Mouse (Mus musculus) heart, embryonic 14.5 days (tissue): Measurements from ENCODE around the gene Zc2hc1c. TPM values are rescaled to one million over a fixed set of nuclear protein-coding genes. Genes with fewer than 3 reads are reported as not detected.
A peak's percentile ranks its signal among the peaks of the same experiment; 100 is the strongest.

Experiments used
- ATAC-seq: fragments of 200-750 bp; cut with Nextera tagmentation; 2 replicates; pipeline ENCODE4 v1.8.0; 2017; ENCODE audit warnings: low read depth, moderate TSS enrichment; ENCODE audit not compliant: insufficient number of reproducible peaks, insufficient read depth, low FRiP score
- H3K27ac ChIP-seq, 2 experiments: fragments of 200-500 bp in 1 of 2; fragments of 300-500 bp in 1 of 2; sonication (generic) in 1 of 2; replicated peaks in 1 of 2; 2 replicates each; pipeline ENCODE4 v1.5.1; 2012 to 2014; ENCODE audit warnings: low read depth in 2 of 2, low read length in 2 of 2, control low read depth in 1 of 2, mild to moderate bottlenecking in 1 of 2, mixed read lengths in 1 of 2; ENCODE audit not compliant: control insufficient read depth in 1 of 2, insufficient read depth in 1 of 2
- H3K27me3 ChIP-seq: fragments of 300-500 bp; sonication (generic); 2 replicates; pipeline ENCODE4 v1.6.1; 2014; ENCODE audit warnings: mild to moderate bottlenecking, low read length, control low read depth; ENCODE audit not compliant: control insufficient read depth, insufficient read depth
- H3K36me3 ChIP-seq: fragments of 300-500 bp; sonication (generic); 2 replicates; pipeline ENCODE4 v1.6.1; 2014; ENCODE audit warnings: mild to moderate bottlenecking, control low read depth, low read length, mixed read lengths; ENCODE audit not compliant: control insufficient read depth, insufficient read depth
- H3K4me1 ChIP-seq, 2 experiments: fragments of 200-500 bp in 1 of 2; fragments of 300-500 bp in 1 of 2; sonication (generic) in 1 of 2; 2 replicates each; pipeline ENCODE4 v1.6.1; 2012 to 2014; ENCODE audit warnings: low read length in 2 of 2, control low read depth in 1 of 2, mixed read lengths in 1 of 2; ENCODE audit not compliant: control insufficient read depth in 2 of 2, insufficient read depth in 2 of 2
- H3K4me2 ChIP-seq: fragments of 300-500 bp; sonication (generic); 2 replicates; pipeline ENCODE4 v1.6.1; 2014; ENCODE audit warnings: mild to moderate bottlenecking, low read length
- H3K4me3 ChIP-seq, 2 experiments: fragments of 200-500 bp in 1 of 2; fragments of 300-500 bp in 1 of 2; sonication (generic) in 1 of 2; 2 replicates each; pipeline ENCODE4 v1.5.1; 2012 to 2014; ENCODE audit warnings: low read length in 2 of 2, mild to moderate bottlenecking in 2 of 2, control low read depth in 1 of 2, low read depth in 1 of 2, moderate library complexity in 1 of 2; ENCODE audit not compliant: control insufficient read depth in 1 of 2, insufficient read depth in 1 of 2
- H3K9ac ChIP-seq: fragments of 300-500 bp; sonication (generic); 2 replicates; pipeline ENCODE4 v1.6.1; 2014; ENCODE audit warnings: mild to moderate bottlenecking, low read length
- H3K9me3 ChIP-seq: fragments of 300-500 bp; sonication (generic); 2 replicates; pipeline ENCODE4 v1.6.1; 2016; ENCODE audit warnings: low read length, control low read depth; ENCODE audit not compliant: control insufficient read depth
- WGBS: fragments of 180-500 bp; shearing (Covaris S2); extraction: QIAGEN DNeasy Blood & Tissue Kit; methylation state at CpG from one replicate; pipeline ENCODE4 v1.1.7; 2014; 5-methylcytosine and 5-hydroxymethylcytosine counted together
- polyA plus RNA-seq: library from polyadenylated mRNA; unstranded; fragments of >200 nt; fragmentation: Nextera tagmentation; extraction: Ambion mirVana; gene quantifications from 2 replicates; pipeline ENCODE4 v1.2.1, GENCODE M21; 2014

The Zc2hc1c gene
- polyA plus RNA-seq = 0.93 and 1.1 TPM in 2 replicates

- Histone ChIP-seq H3K27ac (peak within 1 kb of the TSS; percentile 55 to 57; a peak in 3 of 4 replicates), H3K27me3 (0 out of 2 replicates have a peak, but pooled peaks cover 4% of the 10 kb centered on the region), H3K9me3 (peaks cover 5% of the 10 kb centered on the region; the same call in 1 of the 2 replicates), H3K9ac (peak within 1 kb of the TSS; percentile 75), H3K4me2 (peak within 1 kb of the TSS; percentile 78), H3K4me1 (peaks cover 12 to 16% of the 10 kb centered on the region in 2 experiments), H3K36me3 (no peaks in the 10 kb centered on the region), H3K4me3 (peak within 1 kb of the TSS; percentile 49 to 76)
- WGBS = 4% methylated on average over 29 of the region's 31 CpGs
- peak; percentile 79 for ATAC-seq
Measured at GRCm38 (mm10) chr12:85288486-85289156, at the start of gene Zc2hc1c. Gene Zc2hc1c (plus strand): TSS chr12:85288591.

DNA sequence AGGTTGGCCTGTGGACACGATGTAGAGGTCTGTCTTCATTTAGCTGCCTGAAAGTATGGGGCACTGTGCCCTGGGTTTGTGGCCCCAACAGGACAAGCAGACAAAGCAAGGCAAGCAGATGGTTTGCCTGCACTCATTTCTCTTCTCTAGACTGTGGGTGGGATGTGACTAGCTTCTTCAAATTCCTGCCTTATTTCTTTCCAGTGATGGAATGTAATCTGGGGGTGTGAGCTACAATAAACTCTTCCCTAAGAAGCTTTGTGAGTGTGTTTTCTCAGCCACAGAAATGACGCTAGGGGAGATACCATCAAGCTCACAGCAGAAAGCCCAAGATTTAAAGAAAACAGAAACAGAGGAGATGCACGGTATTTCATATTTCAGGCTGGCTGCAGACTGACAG lies 36.3 kb upstream of the Zc2hc1c start:
- no peak overlapping the region for H3K4me2 ChIP-seq
- H3K9ac ChIP-seq = no peak overlapping the region
- no peak overlapping the region for H3K27ac ChIP-seq
- ATAC-seq = no peak
- peaks cover 11% of the 10 kb centered on the region for H3K36me3 ChIP-seq
- peaks cover 0 to 2% of the 10 kb centered on the region in 2 experiments; a peak in 1 of 4 replicates for H3K4me1 ChIP-seq
- no peak overlapping the region for H3K4me3 ChIP-seq
- WGBS = 78% methylated on average over 3 of the region's 3 CpGs
- H3K27me3 ChIP-seq = no peaks in the 10 kb centered on the region
- peaks cover 7% of the 10 kb centered on the region; the same call in 1 of the 2 replicates for H3K9me3 ChIP-seq

DNA sequence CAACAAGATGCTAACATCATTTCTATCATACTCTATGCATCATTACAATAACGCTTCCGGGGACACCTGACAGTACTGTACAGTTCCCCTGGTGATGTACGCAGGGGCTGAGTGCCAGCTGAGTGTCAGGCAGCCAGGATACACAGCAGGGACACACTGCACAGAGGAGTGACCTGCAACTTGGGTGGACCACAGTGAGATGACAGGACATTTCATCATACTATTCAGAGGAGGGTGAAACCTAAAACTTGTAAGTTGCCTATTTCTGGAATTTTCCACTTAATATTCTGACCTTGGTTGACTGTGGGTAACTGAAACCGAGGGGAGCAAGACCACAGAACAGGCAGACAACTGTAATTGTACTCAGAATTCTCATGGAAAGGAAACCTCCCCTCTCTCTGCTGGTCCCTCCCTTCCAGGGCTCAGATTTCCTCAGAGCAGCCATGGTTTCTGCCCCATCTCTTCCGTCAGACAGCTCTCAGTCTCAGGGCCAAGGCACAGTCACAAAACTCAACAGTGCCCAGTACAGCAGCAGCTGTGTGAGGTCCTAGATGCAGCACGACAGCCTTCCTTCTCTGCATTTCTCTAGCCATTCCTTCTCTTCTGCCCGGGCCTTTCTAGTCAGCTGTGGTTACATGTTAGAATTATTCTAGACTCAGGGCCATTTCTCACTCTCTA lies 32.2 kb upstream of the Zc2hc1c start:
- peak; percentile 68 for ATAC-seq
- Histone ChIP-seq H3K4me3 (no peak overlapping the region), H3K36me3 (peaks cover 19% of the 10 kb centered on the region), H3K27me3 (no peaks in the 10 kb centered on the region), H3K9ac (no peak overlapping the region), H3K4me1 (peaks cover 0 to 2% of the 10 kb centered on the region in 2 experiments; a peak in 1 of 4 replicates), H3K27ac (peak overlapping the region; percentile 71 to 77; a peak in 3 of 4 replicates), H3K4me2 (no peak overlapping the region), H3K9me3 (no peaks in the 10 kb centered on the region)
- WGBS = 52% methylated on average over 7 of the region's 7 CpGs

- peak overlapping the region; percentile 73 to 77 for H3K27ac ChIP-seq
- peaks cover 19% of the 10 kb centered on the region for H3K36me3 ChIP-seq
- H3K9me3 ChIP-seq = no peaks in the 10 kb centered on the region
- no peak overlapping the region for H3K9ac ChIP-seq
- H3K4me3 ChIP-seq = no peak overlapping the region
- no peaks in the 10 kb centered on the region for H3K27me3 ChIP-seq
- H3K4me1 ChIP-seq = peaks cover 0 to 2% of the 10 kb centered on the region in 2 experiments; a peak in 1 of 4 replicates
- H3K4me2 ChIP-seq = no peak overlapping the region
- 46% methylated on average over 7 of the region's 7 CpGs for WGBS
- peak; percentile 50; the same call in 1 of the 2 replicates for ATAC-seq
Measured at GRCm38 (mm10) chr12:85257008-85257639, 31.3 kb upstream of the Zc2hc1c start.

DNA sequence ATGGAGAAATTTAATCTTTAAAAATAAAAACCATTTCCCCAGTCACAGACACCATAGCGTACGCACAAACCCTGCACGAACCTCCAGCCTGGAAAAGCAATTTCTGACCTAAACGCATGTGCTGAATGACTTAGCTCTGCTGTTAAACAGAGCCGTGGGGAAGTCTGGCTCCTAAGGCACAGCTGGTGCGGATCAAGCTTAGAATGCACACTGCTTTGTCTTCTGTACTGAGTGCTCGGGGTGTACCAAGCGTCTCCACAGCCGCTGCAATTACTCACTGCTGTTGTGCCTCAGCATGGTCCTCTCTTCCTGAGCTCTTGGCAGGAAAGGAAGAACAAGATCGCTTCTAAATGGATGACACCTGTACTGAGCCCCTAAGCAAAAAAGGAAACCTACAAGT lies 25.9 kb upstream of the Zc2hc1c start:
- H3K27me3 ChIP-seq = no peaks in the 10 kb centered on the region
- no peak overlapping the region for H3K4me3 ChIP-seq
- 0 out of 4 replicates have a peak overlapping the region, but pooled peaks of 1 of the 2 experiments have one; percentile 15 for H3K27ac ChIP-seq
- H3K9ac ChIP-seq = no peak overlapping the region
- H3K4me2 ChIP-seq = no peak overlapping the region
- H3K4me1 ChIP-seq = peaks cover 3 to 14% of the 10 kb centered on the region in 2 experiments; a peak in 3 of 4 replicates
- H3K36me3 ChIP-seq = peaks cover 19% of the 10 kb centered on the region
- no peaks in the 10 kb centered on the region for H3K9me3 ChIP-seq
- ATAC-seq = no peak
- 72% methylated on average over 10 of the region's 10 CpGs for WGBS

DNA sequence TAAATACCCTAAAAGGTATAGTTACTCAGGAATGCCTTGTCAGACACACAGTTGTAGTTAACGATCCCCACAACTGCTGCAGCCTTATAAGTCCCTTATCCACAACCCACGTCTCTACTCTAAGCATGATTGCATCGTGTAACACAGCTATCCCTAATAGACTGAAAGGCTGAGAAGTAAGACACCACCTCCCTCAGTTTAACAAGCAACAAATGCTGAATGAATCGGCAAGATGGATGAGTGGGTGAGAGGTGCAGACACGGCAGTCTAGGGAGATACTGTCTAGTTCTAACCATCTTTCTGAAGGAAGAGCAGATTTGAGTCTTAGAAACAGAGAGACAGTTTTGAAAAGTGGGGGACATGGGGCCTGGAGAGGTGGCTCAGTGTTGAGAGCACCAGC lies 25.2 kb upstream of the Zc2hc1c start:
- Histone ChIP-seq H3K4me2 (no peak overlapping the region), H3K4me3 (no peak overlapping the region), H3K36me3 (peaks cover 19% of the 10 kb centered on the region), H3K4me1 (peaks cover 3 to 14% of the 10 kb centered on the region in 2 experiments; a peak in 3 of 4 replicates), H3K9ac (no peak overlapping the region), H3K27me3 (no peaks in the 10 kb centered on the region), H3K27ac (no peak overlapping the region), H3K9me3 (no peaks in the 10 kb centered on the region)
- no peak for ATAC-seq
- WGBS = 68% methylated on average over 5 of the region's 5 CpGs

DNA sequence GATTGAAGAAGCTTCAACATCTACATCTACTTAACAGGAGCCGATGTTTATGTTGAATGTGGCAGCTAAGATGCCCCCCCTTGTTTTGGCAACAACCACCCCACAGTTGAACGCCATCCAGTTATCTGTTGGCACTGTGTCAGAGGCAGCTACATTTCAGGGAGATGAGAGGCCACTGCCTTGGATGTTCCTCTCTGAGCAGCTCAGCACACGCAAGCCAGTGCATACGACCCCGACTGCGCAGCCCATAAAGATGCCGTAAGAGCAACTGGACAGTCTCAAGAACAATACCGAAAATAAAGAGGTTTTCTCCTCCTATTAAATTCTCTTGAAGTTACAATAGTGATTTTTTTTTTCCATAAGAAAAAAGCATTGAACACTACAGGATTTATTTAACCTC lies 23.9 kb upstream of the Zc2hc1c start:
- WGBS = 69% methylated on average over 8 of the region's 8 CpGs

More for the DNA sequence above, 23.9 kb upstream of the Zc2hc1c start:
- H3K9ac ChIP-seq = no peak overlapping the region
- H3K27ac ChIP-seq = no peak overlapping the region
- H3K4me1 ChIP-seq = peaks cover 3 to 14% of the 10 kb centered on the region in 2 experiments; a peak in 3 of 4 replicates
- no peak overlapping the region for H3K4me2 ChIP-seq
- peaks cover 10% of the 10 kb centered on the region; the same call in 1 of the 2 replicates for H3K36me3 ChIP-seq
- H3K9me3 ChIP-seq = no peaks in the 10 kb centered on the region
- no peak for ATAC-seq
- H3K27me3 ChIP-seq = no peaks in the 10 kb centered on the region
- no peak overlapping the region for H3K4me3 ChIP-seq
